Comparison of ENCODE assay signal across 8 mouse cellular contexts in the genomic region with DNA sequence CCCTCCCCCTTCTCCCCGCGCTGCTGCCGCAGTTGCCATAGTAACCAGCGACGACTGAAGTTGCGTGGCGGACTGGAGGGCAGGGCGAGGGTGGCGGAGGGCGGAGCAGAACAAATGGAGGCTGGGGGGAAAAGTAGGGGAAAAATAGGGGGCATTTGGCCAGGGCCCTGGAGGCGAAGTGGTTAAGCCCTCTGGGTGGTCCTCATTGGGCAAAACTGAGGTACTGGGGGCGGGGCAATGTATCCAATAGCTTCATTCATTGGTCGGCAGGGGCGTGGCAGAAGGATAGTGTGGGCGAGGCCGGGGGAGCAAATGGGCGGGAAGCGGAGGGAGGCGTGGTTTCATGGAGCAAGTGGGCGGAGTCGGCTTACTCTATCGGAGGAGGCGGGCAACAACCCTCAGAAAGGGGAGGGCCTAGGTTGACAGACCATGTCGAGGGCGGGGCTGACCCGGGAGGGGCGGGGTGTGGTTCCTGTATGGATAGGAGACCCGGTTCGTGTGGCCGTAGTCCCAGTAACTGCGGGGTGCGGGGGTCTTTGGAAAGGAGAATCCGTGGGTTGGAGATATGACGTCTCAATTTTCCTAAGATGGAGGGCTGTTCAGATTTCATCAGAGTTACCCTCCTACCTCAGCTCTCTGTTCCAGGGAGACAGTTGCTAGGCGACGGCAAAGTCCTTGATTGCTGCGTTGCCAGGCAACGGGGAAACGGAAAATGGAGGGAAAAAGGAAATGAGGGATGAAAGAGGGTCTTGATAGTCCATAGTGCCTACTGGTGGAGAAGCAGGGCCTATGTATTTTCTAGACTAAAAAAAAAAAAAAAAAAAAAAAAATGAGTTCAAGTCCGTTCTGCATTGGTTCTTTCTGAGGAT. TPM values are rescaled to one million over a fixed set of nuclear protein-coding genes. Genes with fewer than 3 reads are reported as not detected.
DNase-seq lines count a peak whose midpoint lies in the region; ATAC-seq lines count a peak whose summit lies in the region.

No protein-coding gene starts in this region.

- peak overlapping the region; percentile 91 for H3K4me2 ChIP-seq in hindbrain, embryonic 12.5 days (replicated peaks)

- peak overlapping the region; percentile 94 for H3K27ac ChIP-seq in hindbrain, embryonic 12.5 days

- peaks cover 80% of the 10 kb centered on the region for H3K4me1 ChIP-seq in hindbrain, embryonic 12.5 days

- H3K36me3 ChIP-seq in hindbrain, embryonic 12.5 days = no peaks in the 10 kb centered on the region

- peak; percentile 76 for ATAC-seq in hindbrain, embryonic 12.5 days (ENCODE audit: low FRiP score)

- WGBS in hindbrain, embryonic 12.5 days = 2% methylated on average over 40 of the region's 40 CpGs

- no peaks in the 10 kb centered on the region for H3K9me3 ChIP-seq in hindbrain, embryonic 12.5 days (replicated peaks)

- DNase-seq in Muller cell, postnatal 12 days (ENCODE audit: inconsistent ontology term) = peak; percentile 99
- DNase-seq in cerebellum, adult 9-11 months = peak; percentile 98
- peak; percentile 97 for DNase-seq in frontal cortex, adult 2 months (ENCODE audit: extremely low spot score in 1 of 2, low spot score in 1 of 2)
- DNase-seq in layer of hippocampus, postnatal 14 days (ENCODE audit: low spot score in 2 of 2) = peak; percentile 98 to 99
- DNase-seq in lung, postnatal 14 days = peak; percentile 98
- DNase-seq in retina, adult 2 months (ENCODE audit: low read depth, low spot score) = peak; percentile 91
- peak; percentile 91 to 93 for DNase-seq in thymus, postnatal 36 days

- peak overlapping the region; percentile 71 for H3K4me3 ChIP-seq in hindbrain, embryonic 12.5 days

- no peaks in the 10 kb centered on the region for H3K27me3 ChIP-seq in hindbrain, embryonic 12.5 days

- H3K9ac ChIP-seq in hindbrain, embryonic 12.5 days = peak overlapping the region; percentile 96; the same call in 1 of the 2 replicates

RNA-seq across cellular contexts. Expression of a gene that starts 4.8 kb away (rescaled TPM):
- 697 and 762 TPM in 2 replicates for polyA plus RNA-seq in frontal cortex, adult 2 months (2012; rRNA removed)
- 23.0 and 28.5 TPM in 2 replicates for polyA plus RNA-seq in hindbrain, embryonic 12.5 days (2016; fragmentation: Nextera tagmentation; extraction: Ambion mirVana)
- 100 to 1,000 TPM; 845 to 900 TPM for total RNA-seq in layer of hippocampus, postnatal 14 days (2021)

RNA-seq across cellular contexts. Expression of a gene that starts 6.3 kb away (rescaled TPM):
- 69.8 and 74.0 TPM in 2 replicates for polyA plus RNA-seq in frontal cortex, adult 2 months (2012; rRNA removed)
- polyA plus RNA-seq in hindbrain, embryonic 12.5 days (2016; fragmentation: Nextera tagmentation; extraction: Ambion mirVana) = 59.8 and 61.9 TPM in 2 replicates
- 10 to 100 TPM; 62.3 to 69.2 TPM for total RNA-seq in layer of hippocampus, postnatal 14 days (2021)

RNA-seq across cellular contexts. Expression of a gene that starts 21.1 kb away (rescaled TPM):
- polyA plus RNA-seq in frontal cortex, adult 2 months (2012; rRNA removed) = 34.9 and 35.3 TPM in 2 replicates
- polyA plus RNA-seq in hindbrain, embryonic 12.5 days (2016; fragmentation: Nextera tagmentation; extraction: Ambion mirVana) = 45.9 and 46.4 TPM in 2 replicates
- total RNA-seq in layer of hippocampus, postnatal 14 days (2021) = 10 to 100 TPM; 29.3 to 29.7 TPM

RNA-seq across cellular contexts. Expression of a gene that starts 25.9 kb away (rescaled TPM):
- 38.9 and 42.2 TPM in 2 replicates for polyA plus RNA-seq in frontal cortex, adult 2 months (2012; rRNA removed)
- polyA plus RNA-seq in hindbrain, embryonic 12.5 days (2016; fragmentation: Nextera tagmentation; extraction: Ambion mirVana) = 87.8 and 96.2 TPM in 2 replicates
- 10 to 100 TPM; 38.0 to 40.0 TPM for total RNA-seq in layer of hippocampus, postnatal 14 days (2021)

RNA-seq across cellular contexts. Expression of a gene that starts 30.6 kb away (rescaled TPM):
- 291 and 371 TPM in 2 replicates for polyA plus RNA-seq in frontal cortex, adult 2 months (2012; rRNA removed)
- 598 and 607 TPM in 2 replicates for polyA plus RNA-seq in hindbrain, embryonic 12.5 days (2016; fragmentation: Nextera tagmentation; extraction: Ambion mirVana)
- 100 to 1,000 TPM; 221 to 251 TPM for total RNA-seq in layer of hippocampus, postnatal 14 days (2021)

Comparison
In these comparisons a context has a peak if more than half of its experiments do, and no peak if none do; other contexts are left out.
1. Peak in every context shown above with its lines: DNase-seq, ATAC-seq, H3K4me3 ChIP-seq and H3K27ac ChIP-seq.
2. RNA of a gene that starts 4.8 kb away (polyA plus RNA-seq): 697 to 762 TPM in frontal cortex, adult 2 months; 23.0 to 28.5 TPM in hindbrain, embryonic 12.5 days; every median in the first group is over 10 times any median in the second.